Mouse (Mus musculus): ENCODE results near the gene Trpv3.

- no peak for TF ChIP-seq CTCF (IDR thresholded peaks at IDR 0.05; ENCODE audit: low read depth, low read length)
- no peak for TF ChIP-seq POLR2A (IDR thresholded peaks at IDR 0.05; ENCODE audit: borderline replicate concordance, low read depth, low read length)
Measured at GRCm38 (mm10) chr11:73233992-73234391, 33.2 kb upstream of the Trpv3 start, which contains the start of gene Trpv1.

All from bone marrow macrophage, adult 2 months (primary cell).